Mouse (Mus musculus): ENCODE measurements at regions not wholly inside any gene's neighbourhood (a gene's known extent, or its start where the extent isn't known, plus 50 kb on each side); places are given as distances from the start of the nearest gene placed in this dataset.

GRCm38 (mm10) chr5:96924736-96925429 lies 72.6 kb upstream of the Bmp2k start:
- DNase-seq (ENCODE audit: low spot score) (no peak), ATAC-seq (no peak)
- H3K9ac ChIP-seq (ENCODE audit: low read length): no peak overlapping the region
- H3K4me2 ChIP-seq (ENCODE audit: low read length): no peak overlapping the region
- no peak overlapping the region for H3K4me3 ChIP-seq (ENCODE audit: low read depth, low read length)
- WGBS: 91% methylated on average over 7 of the region's 7 CpGs
- H3K27ac ChIP-seq (ENCODE audit: low read depth, low read length): no peak overlapping the region
- H3K4me1 ChIP-seq (ENCODE audit: control insufficient read depth, insufficient read depth, low read length): 0 out of 2 replicates have a peak, but pooled peaks cover 3% of the 10 kb centered on the region
- H3K36me3 ChIP-seq (ENCODE audit: control insufficient read depth, insufficient read depth, low read length): no peaks in the 10 kb centered on the region
- no peaks in the 10 kb centered on the region for H3K9me3 ChIP-seq (replicated peaks; ENCODE audit: control insufficient read depth, low read length)
- no peaks in the 10 kb centered on the region for H3K27me3 ChIP-seq (replicated peaks; ENCODE audit: control insufficient read depth, insufficient read depth, low read length)

- Histone ChIP-seq H3K36me3 (ENCODE audit: control insufficient read depth, insufficient read depth, low read length) (no peaks in the 10 kb centered on the region), H3K9me3 (replicated peaks; ENCODE audit: control insufficient read depth, low read length) (no peaks in the 10 kb centered on the region), H3K4me2 (ENCODE audit: low read length) (no peak overlapping the region), H3K4me3 (ENCODE audit: low read depth, low read length) (no peak overlapping the region), H3K4me1 (ENCODE audit: control insufficient read depth, insufficient read depth, low read length) (0 out of 2 replicates have a peak, but pooled peaks cover 3% of the 10 kb centered on the region), H3K27me3 (replicated peaks; ENCODE audit: control insufficient read depth, insufficient read depth, low read length) (no peaks in the 10 kb centered on the region), H3K9ac (ENCODE audit: low read length) (no peak overlapping the region), H3K27ac (ENCODE audit: low read depth, low read length) (no peak overlapping the region)
- DNase-seq (ENCODE audit: low spot score): no peak
- ATAC-seq: no peak
- 72% methylated on average over 2 of the region's 2 CpGs for WGBS
Measured at GRCm38 (mm10) chr5:96925943-96926342, 71.5 kb upstream of the Bmp2k start.

- DNase-seq (ENCODE audit: low spot score): no peak
- Histone ChIP-seq H3K27ac (ENCODE audit: low read depth, low read length) (no peak overlapping the region), H3K27me3 (replicated peaks; ENCODE audit: control insufficient read depth, insufficient read depth, low read length) (no peaks in the 10 kb centered on the region), H3K9ac (ENCODE audit: low read length) (no peak overlapping the region), H3K36me3 (ENCODE audit: control insufficient read depth, insufficient read depth, low read length) (no peaks in the 10 kb centered on the region), H3K4me2 (ENCODE audit: low read length) (no peak overlapping the region), H3K4me3 (ENCODE audit: low read depth, low read length) (no peak overlapping the region), H3K4me1 (ENCODE audit: control insufficient read depth, insufficient read depth, low read length) (no peaks in the 10 kb centered on the region), H3K9me3 (replicated peaks; ENCODE audit: control insufficient read depth, low read length) (no peaks in the 10 kb centered on the region)
- no peak for ATAC-seq
- WGBS: 66% methylated on average over 2 of the region's 2 CpGs
Measured at GRCm38 (mm10) chr5:96931091-96931490, 66.4 kb upstream of the Bmp2k start.

- Histone ChIP-seq H3K4me2 (ENCODE audit: low read length) (no peak overlapping the region), H3K4me1 (ENCODE audit: control insufficient read depth, insufficient read depth, low read length) (no peaks in the 10 kb centered on the region), H3K9me3 (replicated peaks; ENCODE audit: control insufficient read depth, low read length) (no peaks in the 10 kb centered on the region), H3K36me3 (ENCODE audit: control insufficient read depth, insufficient read depth, low read length) (no peaks in the 10 kb centered on the region), H3K27ac (ENCODE audit: low read depth, low read length) (no peak overlapping the region), H3K27me3 (replicated peaks; ENCODE audit: control insufficient read depth, insufficient read depth, low read length) (no peaks in the 10 kb centered on the region), H3K4me3 (ENCODE audit: low read depth, low read length) (no peak overlapping the region), H3K9ac (ENCODE audit: low read length) (no peak overlapping the region)
- no peak for DNase-seq (ENCODE audit: low spot score)
- no peak for ATAC-seq
- WGBS: 66% methylated on average over 4 of the region's 4 CpGs
Measured at GRCm38 (mm10) chr5:96931576-96932152, 65.8 kb upstream of the Bmp2k start.

- Histone ChIP-seq H3K36me3 (ENCODE audit: control insufficient read depth, insufficient read depth, low read length) (no peaks in the 10 kb centered on the region), H3K4me2 (ENCODE audit: low read length) (no peak overlapping the region), H3K4me3 (ENCODE audit: low read depth, low read length) (no peak overlapping the region), H3K27me3 (replicated peaks; ENCODE audit: control insufficient read depth, insufficient read depth, low read length) (no peaks in the 10 kb centered on the region), H3K4me1 (ENCODE audit: control insufficient read depth, insufficient read depth, low read length) (no peaks in the 10 kb centered on the region), H3K9me3 (replicated peaks; ENCODE audit: control insufficient read depth, low read length) (no peaks in the 10 kb centered on the region), H3K9ac (ENCODE audit: low read length) (no peak overlapping the region), H3K27ac (ENCODE audit: low read depth, low read length) (no peak overlapping the region)
- WGBS: 88% methylated on average over 3 of the region's 3 CpGs
- ATAC-seq: no peak
- DNase-seq (ENCODE audit: low spot score): no peak
Measured at GRCm38 (mm10) chr5:96936239-96936638, 61.2 kb upstream of the Bmp2k start.

- Histone ChIP-seq H3K4me3 (ENCODE audit: low read depth, low read length) (no peak overlapping the region), H3K4me1 (ENCODE audit: control insufficient read depth, insufficient read depth, low read length) (no peaks in the 10 kb centered on the region), H3K9me3 (replicated peaks; ENCODE audit: control insufficient read depth, low read length) (no peaks in the 10 kb centered on the region), H3K9ac (ENCODE audit: low read length) (no peak overlapping the region), H3K27me3 (replicated peaks; ENCODE audit: control insufficient read depth, insufficient read depth, low read length) (no peaks in the 10 kb centered on the region), H3K27ac (ENCODE audit: low read depth, low read length) (no peak overlapping the region), H3K4me2 (ENCODE audit: low read length) (no peak overlapping the region), H3K36me3 (ENCODE audit: control insufficient read depth, insufficient read depth, low read length) (no peaks in the 10 kb centered on the region)
- no peak for DNase-seq (ENCODE audit: low spot score)
- WGBS: 89% methylated on average over 11 of the region's 11 CpGs
- no peak for ATAC-seq
Measured at GRCm38 (mm10) chr5:96938718-96939117, 58.8 kb upstream of the Bmp2k start.

GRCm38 (mm10) chr5:96939273-96939672 lies 58.2 kb upstream of the Bmp2k start:
- DNase-seq (ENCODE audit: low spot score) (no peak), ATAC-seq (no peak)
- Histone ChIP-seq H3K4me2 (ENCODE audit: low read length) (no peak overlapping the region), H3K36me3 (ENCODE audit: control insufficient read depth, insufficient read depth, low read length) (no peaks in the 10 kb centered on the region), H3K9ac (ENCODE audit: low read length) (no peak overlapping the region), H3K4me1 (ENCODE audit: control insufficient read depth, insufficient read depth, low read length) (no peaks in the 10 kb centered on the region), H3K27me3 (replicated peaks; ENCODE audit: control insufficient read depth, insufficient read depth, low read length) (no peaks in the 10 kb centered on the region), H3K4me3 (ENCODE audit: low read depth, low read length) (no peak overlapping the region), H3K9me3 (replicated peaks; ENCODE audit: control insufficient read depth, low read length) (no peaks in the 10 kb centered on the region), H3K27ac (ENCODE audit: low read depth, low read length) (no peak overlapping the region)
- 85% methylated on average over 1 of the region's 1 CpGs for WGBS

GRCm38 (mm10) chr5:96940170-96941086 lies 57.1 kb upstream of the Bmp2k start:
- Histone ChIP-seq H3K9me3 (replicated peaks; ENCODE audit: control insufficient read depth, low read length) (no peaks in the 10 kb centered on the region), H3K27ac (ENCODE audit: low read depth, low read length) (no peak overlapping the region), H3K4me3 (ENCODE audit: low read depth, low read length) (no peak overlapping the region), H3K9ac (ENCODE audit: low read length) (no peak overlapping the region), H3K4me1 (ENCODE audit: control insufficient read depth, insufficient read depth, low read length) (no peaks in the 10 kb centered on the region), H3K36me3 (ENCODE audit: control insufficient read depth, insufficient read depth, low read length) (no peaks in the 10 kb centered on the region), H3K4me2 (ENCODE audit: low read length) (no peak overlapping the region), H3K27me3 (replicated peaks; ENCODE audit: control insufficient read depth, insufficient read depth, low read length) (no peaks in the 10 kb centered on the region)
- WGBS: 79% methylated on average over 12 of the region's 12 CpGs
- ATAC-seq (peak; percentile 40; the same call in 1 of the 2 replicates), DNase-seq (ENCODE audit: low spot score) (no peak)

All from forebrain, embryonic 14.5 days (tissue).